Mouse (Mus musculus) CH12.LX (cell line): ENCODE measurements around the gene Ugcg.

ENCODE experiments used
- CTCF ChIP-seq, 2 experiments: IDR thresholded peaks in 1 of 2; conservative IDR thresholded peaks in 1 of 2; 2 replicates each; pipeline ENCODE4 v1.5.1; 2011 to 2012; ENCODE audit warnings: low read depth in 2 of 2, low read length in 2 of 2, improper control_type of control experiment in 1 of 2, inconsistent platforms in 1 of 2, mild to moderate bottlenecking in 1 of 2, moderate library complexity in 1 of 2
- E2F4 ChIP-seq: IDR thresholded peaks from 2 replicates; pipeline ENCODE4 v1.6.1; 2011; ENCODE audit warnings: low read depth, low read length, improper control_type of control experiment; ENCODE audit not compliant: insufficient replicate concordance
- ELF1 ChIP-seq: IDR thresholded peaks from 2 replicates; pipeline ENCODE4 v1.6.1; 2014; ENCODE audit warnings: low read depth, mild to moderate bottlenecking, inconsistent platforms, low read length, improper control_type of control experiment
- EP300 ChIP-seq: IDR thresholded peaks from 2 replicates; pipeline ENCODE4 v1.6.1; 2011; ENCODE audit warnings: low read length, improper control_type of control experiment
- MAX ChIP-seq: IDR thresholded peaks from 2 replicates; pipeline ENCODE4 v1.6.1; 2011; ENCODE audit warnings: low read length, improper control_type of control experiment
- POLR2A ChIP-seq: IDR thresholded peaks from 2 replicates; pipeline ENCODE4 v1.6.1; 2011; ENCODE audit warnings: low read depth, mild to moderate bottlenecking, improper control_type of control experiment, low read length
- UBTF ChIP-seq: IDR thresholded peaks from 2 replicates; pipeline ENCODE4 v1.6.1; 2012; ENCODE audit warnings: low read depth, mild to moderate bottlenecking, inconsistent platforms, low read length, improper control_type of control experiment, moderate library complexity

DNA sequence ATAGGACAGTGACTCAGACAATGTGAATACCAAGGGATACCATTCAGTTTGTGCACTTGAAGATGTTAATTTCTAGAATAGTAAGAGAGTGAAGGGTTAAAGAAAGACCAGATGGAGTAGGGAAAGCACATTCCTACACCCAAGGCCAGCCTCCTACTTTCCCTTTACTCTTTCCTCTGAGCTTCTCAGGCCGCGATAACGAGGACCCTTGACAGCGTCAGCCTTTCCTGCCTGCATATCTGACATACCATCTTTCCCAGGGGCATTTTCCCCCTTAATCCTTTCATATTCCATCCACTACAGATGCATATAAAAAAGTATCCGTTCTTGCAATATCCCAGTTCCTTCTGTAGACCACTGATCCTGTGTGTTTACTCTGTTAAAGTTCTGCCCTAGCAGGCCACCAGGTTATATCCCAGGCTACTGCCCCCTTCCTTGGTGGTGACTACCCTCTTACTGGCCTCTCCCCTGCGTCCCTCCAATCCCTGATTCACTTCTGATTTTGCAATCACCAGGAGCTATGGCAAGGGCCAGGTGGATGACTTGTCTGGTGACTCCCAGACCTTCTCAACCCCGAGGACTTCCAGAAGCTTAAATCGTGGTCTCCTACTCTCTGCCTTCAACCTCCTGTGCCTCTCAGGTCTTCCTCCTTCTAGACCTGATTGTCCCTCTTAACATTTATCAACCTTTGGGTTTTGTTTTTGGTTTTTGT is 27.9 kb upstream of the Ugcg start:
- no peak for TF ChIP-seq ELF1
- no peak for TF ChIP-seq CTCF (conservative IDR thresholded peaks at IDR 0.05 in 1 of 2, IDR thresholded peaks at IDR 0.05 in 1 of 2; ENCODE audit: low read depth in 2 of 2, low read length in 2 of 2)
- TF ChIP-seq POLR2A: no peak
- TF ChIP-seq EP300: no peak
- no peak for TF ChIP-seq E2F4
- no peak for TF ChIP-seq UBTF
- TF ChIP-seq MAX: no peak
